Mouse (Mus musculus): ENCODE results near the gene Cuta. TPM values are rescaled to one million over a fixed set of nuclear protein-coding genes. Genes with fewer than 3 reads are reported as not detected.

Cuta gene
- polyA plus RNA-seq, 1 experiment from 2014 or later: 182 TPM

DNA sequence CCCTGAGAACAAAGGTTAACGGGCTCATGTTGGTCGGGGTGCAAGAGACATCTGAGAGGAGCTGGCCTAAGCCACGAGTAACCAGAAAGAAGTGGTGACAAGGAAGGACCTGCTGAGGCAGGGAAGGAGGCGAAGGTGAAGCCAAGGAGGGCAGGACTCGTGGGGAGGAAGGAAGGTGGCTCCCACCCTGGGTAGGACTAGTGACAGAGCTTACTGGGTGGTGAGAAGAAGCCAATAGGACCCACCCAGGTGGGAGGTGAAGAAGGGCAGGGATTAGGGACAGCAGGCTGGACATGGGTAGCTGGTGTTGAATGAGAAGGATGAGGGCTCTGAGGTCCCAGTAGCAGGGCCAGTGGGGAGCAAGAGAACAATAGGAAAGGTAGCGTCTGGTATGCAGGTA is 13.8 kb upstream of the Cuta start:
- Histone ChIP-seq H3K36me3 (peaks cover 28% of the 10 kb centered on the region), H3K27me3 (0 out of 2 replicates have a peak, but pooled peaks cover 4% of the 10 kb centered on the region), H3K4me3 (no peak overlapping the region), H3K4me1 (peaks cover 54% of the 10 kb centered on the region), H3K4me2 (peak overlapping the region; percentile 76; the same call in 1 of the 2 replicates), H3K27ac (no peak overlapping the region), H3K9ac (no peak overlapping the region; the same call in 1 of the 2 replicates), H3K9me3 (no peaks in the 10 kb centered on the region)
- 36% methylated on average over 6 of the region's 6 CpGs for WGBS
- no peak for ATAC-seq (ENCODE audit: borderline replicate concordance, extremely low read depth, low FRiP score, low TSS enrichment)

DNA sequence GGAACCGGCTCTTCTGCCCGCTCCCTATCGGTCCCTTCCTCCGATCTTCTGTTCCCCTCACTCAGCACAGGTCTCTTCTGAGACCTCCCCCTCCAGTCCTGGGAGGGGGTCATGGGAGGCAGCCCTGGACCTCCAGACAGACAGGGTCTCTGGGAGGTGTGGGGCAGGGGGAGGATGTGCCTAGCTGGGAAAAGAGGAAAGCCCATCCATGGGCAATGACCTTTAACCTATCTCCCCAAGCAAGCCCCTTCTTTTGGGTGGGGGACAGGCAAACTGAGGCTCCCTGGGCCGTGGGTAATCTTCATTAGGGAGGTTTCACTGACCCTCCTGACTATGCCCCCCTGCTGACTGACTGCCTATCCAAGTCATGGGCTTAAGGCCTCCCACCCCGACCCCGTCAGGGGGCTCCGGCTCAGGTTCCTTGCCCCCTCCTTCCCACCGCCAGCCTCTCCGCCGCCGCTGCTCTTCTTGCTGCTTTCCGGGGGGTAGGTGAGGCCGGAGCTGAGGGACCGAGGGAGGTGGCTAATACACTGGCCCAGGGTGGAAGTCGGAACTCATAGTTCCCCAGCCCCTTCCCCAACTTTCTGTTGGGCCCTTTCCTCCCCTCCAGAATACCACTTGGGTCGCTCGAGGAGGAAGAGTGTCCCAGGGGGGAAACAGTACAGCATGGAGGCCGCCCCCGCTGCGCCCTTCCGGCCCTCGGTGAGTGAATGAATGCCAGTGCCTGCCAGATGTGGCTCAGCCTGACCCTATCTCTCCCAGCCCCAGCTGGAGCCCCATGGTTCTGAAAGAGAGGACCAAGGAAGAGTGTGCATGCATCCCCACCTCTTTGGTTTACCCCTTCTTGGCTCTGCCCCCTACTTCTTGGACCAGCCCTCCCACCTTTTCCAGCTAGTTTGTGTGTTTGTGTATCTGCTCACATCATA is 12.8 kb upstream of the Cuta start:
- Histone ChIP-seq H3K4me1 (peaks cover 61% of the 10 kb centered on the region), H3K4me2 (peak overlapping the region; percentile 76), H3K36me3 (peaks cover 18% of the 10 kb centered on the region), H3K27me3 (0 out of 2 replicates have a peak, but pooled peaks cover 4% of the 10 kb centered on the region), H3K4me3 (peak overlapping the region; percentile 40), H3K9me3 (no peaks in the 10 kb centered on the region), H3K9ac (peak overlapping the region; percentile 29), H3K27ac (0 out of 2 replicates have a peak overlapping the region, but pooled peaks have one; percentile 24)
- WGBS: 10% methylated on average over 22 of the region's 23 CpGs
- peak; percentile 48; the same call in 1 of the 2 replicates for ATAC-seq (ENCODE audit: borderline replicate concordance, extremely low read depth, low FRiP score, low TSS enrichment)

DNA sequence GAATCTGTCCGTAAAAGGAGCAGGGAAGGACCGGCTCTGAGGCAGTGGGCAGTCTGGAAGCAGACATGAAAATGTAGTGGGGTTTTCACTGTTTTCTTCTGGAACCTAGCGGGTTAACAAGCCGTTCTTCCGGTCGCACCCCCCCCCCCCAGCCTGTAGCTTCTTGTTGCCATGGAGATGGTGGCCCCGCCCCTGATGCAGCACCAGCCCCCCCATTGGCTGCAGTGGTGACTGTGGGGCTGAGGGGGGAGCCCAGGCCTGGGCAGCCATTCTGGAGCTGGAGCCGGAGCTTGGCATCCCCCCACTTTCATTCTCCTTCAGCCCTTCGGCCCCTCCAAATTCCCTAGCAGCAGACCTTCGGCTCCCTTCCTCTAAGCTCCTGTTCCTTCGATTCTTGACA is 12.0 kb upstream of the Cuta start:
- ATAC-seq (ENCODE audit: borderline replicate concordance, extremely low read depth, low FRiP score, low TSS enrichment): peak; percentile 62; the same call in 1 of the 2 replicates
- Histone ChIP-seq H3K4me1 (peaks cover 69% of the 10 kb centered on the region), H3K36me3 (peaks cover 11% of the 10 kb centered on the region), H3K27ac (peak overlapping the region; percentile 46), H3K9ac (peak overlapping the region; percentile 33), H3K4me3 (peak overlapping the region; percentile 40), H3K27me3 (0 out of 2 replicates have a peak, but pooled peaks cover 4% of the 10 kb centered on the region), H3K9me3 (no peaks in the 10 kb centered on the region), H3K4me2 (peak overlapping the region; percentile 76)
- WGBS: 1% methylated on average over 11 of the region's 11 CpGs

DNA sequence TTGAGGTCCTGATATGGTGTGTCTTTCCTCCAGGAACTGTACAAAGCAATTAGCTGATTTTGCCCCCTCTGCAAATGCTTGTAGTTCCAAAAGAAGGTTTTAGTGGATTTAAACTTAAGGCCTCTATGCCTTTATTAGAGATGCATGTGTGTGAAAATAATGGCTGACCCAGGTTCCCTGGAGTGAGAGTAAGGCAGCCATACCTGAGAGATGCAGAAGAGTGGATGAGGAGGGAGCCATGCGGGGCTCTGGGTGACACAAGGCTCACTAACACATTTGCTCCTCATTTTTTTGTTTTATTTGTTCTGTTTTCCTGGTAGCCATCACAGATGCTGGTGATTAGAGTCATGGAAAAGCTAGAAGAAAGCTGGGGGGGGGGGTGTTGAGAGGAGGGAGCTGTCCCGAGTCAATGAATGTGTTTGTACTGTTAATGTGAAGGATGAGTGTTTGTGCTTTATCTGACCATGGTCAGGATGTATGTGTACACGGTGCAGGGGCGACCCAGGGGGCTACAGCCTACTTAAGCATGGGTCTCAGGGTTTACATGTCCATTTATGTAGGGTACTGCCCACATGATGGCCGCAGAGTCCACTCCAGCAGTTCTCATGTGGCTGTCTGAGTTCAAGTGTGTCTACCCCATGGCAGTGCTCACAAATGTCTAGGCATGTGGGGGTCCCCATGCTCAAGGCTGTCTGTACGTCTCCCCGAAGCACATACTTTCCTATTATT is 11.4 kb upstream of the Cuta start:
- Histone ChIP-seq H3K9me3 (no peaks in the 10 kb centered on the region), H3K9ac (peak overlapping the region; percentile 33), H3K4me3 (peak overlapping the region; percentile 40), H3K36me3 (peaks cover 9% of the 10 kb centered on the region), H3K4me1 (peaks cover 76% of the 10 kb centered on the region), H3K27ac (peak overlapping the region; percentile 46), H3K27me3 (0 out of 2 replicates have a peak, but pooled peaks cover 4% of the 10 kb centered on the region), H3K4me2 (peak overlapping the region; percentile 76)
- 17% methylated on average over 7 of the region's 7 CpGs for WGBS
- no peak for ATAC-seq (ENCODE audit: borderline replicate concordance, extremely low read depth, low FRiP score, low TSS enrichment)

DNA sequence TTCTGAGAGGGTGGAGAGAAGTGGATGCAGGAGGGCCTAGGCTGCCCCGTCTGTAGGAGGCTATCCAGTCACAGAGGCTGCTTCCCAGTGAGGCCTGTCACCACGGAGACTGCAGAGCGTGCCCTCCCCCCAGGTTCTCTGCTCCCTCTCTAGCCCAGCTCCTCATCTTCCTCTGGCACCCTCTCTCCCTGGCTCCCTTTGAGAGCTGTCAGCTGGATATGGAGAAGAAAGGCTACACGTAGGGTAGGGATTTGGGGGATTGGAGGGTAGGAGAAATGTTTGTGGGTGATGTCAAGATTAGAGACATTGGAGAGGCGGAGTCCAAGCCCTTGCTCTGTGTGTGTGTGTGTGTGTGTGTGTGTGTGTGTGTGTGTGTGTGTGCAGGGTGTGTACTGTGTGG is 10.5 kb upstream of the Cuta start:
- peak overlapping the region; percentile 75; the same call in 1 of the 2 replicates for H3K27ac ChIP-seq
- no peak overlapping the region; the same call in 1 of the 2 replicates for H3K9ac ChIP-seq
- peaks cover 76% of the 10 kb centered on the region for H3K4me1 ChIP-seq
- H3K27me3 ChIP-seq: 0 out of 2 replicates have a peak, but pooled peaks cover 4% of the 10 kb centered on the region
- no peaks in the 10 kb centered on the region for H3K9me3 ChIP-seq
- peak overlapping the region; percentile 79; the same call in 1 of the 2 replicates for H3K4me3 ChIP-seq
- 43% methylated on average over 5 of the region's 5 CpGs for WGBS
- H3K4me2 ChIP-seq: peak overlapping the region; percentile 98
- ATAC-seq (ENCODE audit: borderline replicate concordance, extremely low read depth, low FRiP score, low TSS enrichment): no peak
- peaks cover 2% of the 10 kb centered on the region; the same call in 1 of the 2 replicates for H3K36me3 ChIP-seq

DNA sequence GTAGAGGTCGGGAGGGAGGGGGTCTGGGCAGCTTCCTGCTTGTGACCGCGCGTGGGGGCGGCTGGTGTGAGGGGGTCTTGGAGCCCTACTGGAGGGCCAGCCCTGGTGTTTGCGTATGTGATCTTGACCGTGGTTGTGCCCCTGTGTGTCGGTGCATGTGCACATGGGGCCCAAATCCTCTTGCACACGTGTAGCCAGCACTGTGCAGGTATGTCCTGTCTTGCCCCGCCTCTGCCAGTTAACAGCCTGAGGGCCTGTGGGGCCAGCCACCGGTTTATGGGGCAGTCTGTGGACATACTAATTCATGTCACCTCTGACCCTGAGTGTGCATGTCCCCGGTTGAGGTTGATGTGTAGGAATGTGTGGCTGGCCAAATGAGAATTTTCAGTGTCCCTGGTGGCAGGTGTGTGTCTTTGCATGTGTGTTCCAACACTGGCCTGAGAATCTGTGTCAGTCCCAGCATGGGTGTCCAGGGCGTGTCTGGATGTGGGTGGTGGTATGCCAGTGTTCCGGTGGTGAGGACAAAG is 9.7 kb upstream of the Cuta start:
- H3K4me3 ChIP-seq: peak overlapping the region; percentile 79
- ATAC-seq (ENCODE audit: borderline replicate concordance, extremely low read depth, low FRiP score, low TSS enrichment): no peak
- peak overlapping the region; percentile 64 for H3K9ac ChIP-seq
- 0 out of 2 replicates have a peak, but pooled peaks cover 4% of the 10 kb centered on the region for H3K27me3 ChIP-seq
- H3K9me3 ChIP-seq: no peaks in the 10 kb centered on the region
- no peaks in the 10 kb centered on the region for H3K36me3 ChIP-seq
- peak overlapping the region; percentile 75 for H3K27ac ChIP-seq
- peaks cover 76% of the 10 kb centered on the region for H3K4me1 ChIP-seq
- peak overlapping the region; percentile 98 for H3K4me2 ChIP-seq
- 8% methylated on average over 13 of the region's 14 CpGs for WGBS

DNA sequence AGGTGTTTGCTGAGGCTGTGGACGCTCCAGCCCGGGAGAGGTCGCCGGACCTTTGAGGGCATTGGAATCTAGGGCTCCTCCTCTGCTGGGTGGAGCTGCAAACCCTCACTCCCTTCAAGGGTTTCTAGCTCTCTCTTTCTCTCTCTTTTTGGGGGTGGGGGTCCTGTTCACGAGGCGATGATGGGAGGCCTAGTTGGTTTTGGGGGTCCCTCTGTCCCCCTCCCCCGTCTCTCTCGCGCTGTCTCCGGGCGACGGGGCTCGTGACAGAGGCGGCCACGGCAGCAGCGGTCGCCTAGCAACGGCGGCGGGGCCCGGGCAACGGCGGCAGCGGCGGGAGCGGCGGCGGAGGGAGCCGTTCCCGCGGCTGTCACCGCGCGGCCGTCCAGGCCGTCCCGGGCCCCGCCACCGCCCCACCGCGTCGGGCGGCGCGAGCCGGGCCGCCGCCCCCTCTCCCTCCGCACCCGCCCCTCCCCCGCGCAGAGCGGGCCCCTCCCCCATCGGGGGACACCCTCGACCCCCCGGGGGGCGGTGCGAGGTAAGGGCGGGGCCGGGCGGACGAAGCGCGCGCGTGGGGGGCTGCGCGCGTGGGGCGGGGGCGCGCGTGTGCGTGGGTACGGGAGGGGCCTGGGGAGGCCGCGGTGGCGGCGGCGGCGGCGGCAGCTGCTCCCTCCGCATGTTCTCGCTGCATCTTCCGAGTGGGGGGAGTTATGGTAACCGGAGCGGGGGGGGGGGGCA is 9.1 kb upstream of the Cuta start:
- Histone ChIP-seq H3K27ac (peak overlapping the region; percentile 75), H3K9me3 (no peaks in the 10 kb centered on the region), H3K36me3 (no peaks in the 10 kb centered on the region), H3K4me3 (peak overlapping the region; percentile 79), H3K9ac (peak overlapping the region; percentile 64), H3K4me1 (peaks cover 70% of the 10 kb centered on the region), H3K27me3 (0 out of 2 replicates have a peak, but pooled peaks cover 4% of the 10 kb centered on the region), H3K4me2 (peak overlapping the region; percentile 98)
- ATAC-seq (ENCODE audit: borderline replicate concordance, extremely low read depth, low FRiP score, low TSS enrichment): no peak
- WGBS: under 1% methylated on average over 51 of the region's 87 CpGs

DNA sequence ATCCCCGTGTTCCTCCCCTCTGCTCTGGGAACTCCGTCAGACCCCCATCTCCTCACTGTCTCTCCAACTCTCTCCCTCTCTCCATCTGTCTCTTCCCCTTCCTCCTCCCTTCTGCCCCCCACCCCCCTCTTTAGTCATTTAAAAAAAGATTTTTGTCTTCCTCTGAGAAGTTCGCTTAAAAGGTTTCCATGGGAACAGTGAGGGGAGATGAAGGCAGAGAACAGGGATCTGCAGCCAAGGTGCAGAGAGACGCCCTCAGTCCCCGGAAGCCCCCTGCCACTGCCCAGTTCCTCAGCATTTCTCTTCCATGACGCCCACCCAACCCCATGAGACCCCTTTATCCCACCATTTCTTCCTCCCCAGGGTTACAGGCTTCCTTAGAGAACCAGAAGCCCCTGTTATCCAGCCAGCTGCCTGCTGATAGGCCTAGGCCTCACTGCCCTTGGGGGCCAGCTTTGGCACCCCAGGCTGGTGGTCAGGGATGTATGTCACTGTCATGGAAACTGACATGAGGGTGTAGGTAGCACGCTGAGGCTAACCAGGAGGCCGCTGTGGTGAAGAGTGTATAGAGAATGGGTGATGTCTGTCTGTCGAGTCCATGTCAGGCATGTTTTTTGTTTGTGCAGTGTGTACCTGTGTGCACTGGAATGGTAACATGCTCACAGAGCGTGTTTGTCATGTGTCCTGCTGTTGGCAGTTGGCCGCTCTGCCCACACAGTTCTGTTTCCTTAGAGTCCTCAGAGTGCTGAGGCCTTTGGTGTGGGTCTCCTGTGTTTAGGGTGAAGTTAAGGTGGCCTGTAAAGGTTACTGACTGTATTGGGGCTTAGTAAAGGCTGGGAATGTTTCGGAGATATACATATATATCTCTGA is 8.1 kb upstream of the Cuta start:
- Histone ChIP-seq H3K9me3 (no peaks in the 10 kb centered on the region), H3K27me3 (no peaks in the 10 kb centered on the region), H3K4me3 (peak overlapping the region; percentile 46; the same call in 1 of the 2 replicates), H3K9ac (peak overlapping the region; percentile 63; the same call in 1 of the 2 replicates), H3K4me1 (peaks cover 60% of the 10 kb centered on the region), H3K36me3 (no peaks in the 10 kb centered on the region), H3K27ac (peak overlapping the region; percentile 62; the same call in 1 of the 2 replicates), H3K4me2 (peak overlapping the region; percentile 87)
- no peak for ATAC-seq (ENCODE audit: borderline replicate concordance, extremely low read depth, low FRiP score, low TSS enrichment)
- WGBS: 52% methylated on average over 12 of the region's 12 CpGs

DNA sequence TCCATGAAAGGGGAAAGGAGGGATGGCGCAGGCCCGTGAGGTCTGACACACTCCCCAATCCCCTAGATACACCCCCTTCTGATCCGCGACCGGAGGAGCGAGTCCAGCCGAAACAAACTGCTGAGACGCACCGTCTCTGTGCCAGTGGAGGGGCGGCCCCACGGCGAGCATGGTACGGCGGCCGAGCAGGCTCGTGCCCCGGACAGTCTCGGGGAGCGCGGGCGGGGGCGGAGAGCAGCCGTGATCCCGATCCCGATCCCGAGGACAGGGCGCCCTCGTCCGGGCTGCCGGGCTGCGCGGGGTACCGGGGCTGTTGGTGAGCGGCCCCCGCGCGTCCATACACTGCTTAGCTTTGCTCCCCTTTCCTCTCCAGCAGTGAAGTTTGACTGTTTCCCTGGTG is 7.2 kb upstream of the Cuta start:
- WGBS: 2% methylated on average over 37 of the region's 37 CpGs
- no peaks in the 10 kb centered on the region for H3K36me3 ChIP-seq
- H3K9ac ChIP-seq: peak overlapping the region; percentile 63
- H3K4me2 ChIP-seq: peak overlapping the region; percentile 87
- ATAC-seq (ENCODE audit: borderline replicate concordance, extremely low read depth, low FRiP score, low TSS enrichment): peak; percentile 44
- peaks cover 51% of the 10 kb centered on the region for H3K4me1 ChIP-seq
- H3K9me3 ChIP-seq: no peaks in the 10 kb centered on the region
- H3K27me3 ChIP-seq: no peaks in the 10 kb centered on the region
- H3K4me3 ChIP-seq: peak overlapping the region; percentile 46
- peak overlapping the region; percentile 62 for H3K27ac ChIP-seq

DNA sequence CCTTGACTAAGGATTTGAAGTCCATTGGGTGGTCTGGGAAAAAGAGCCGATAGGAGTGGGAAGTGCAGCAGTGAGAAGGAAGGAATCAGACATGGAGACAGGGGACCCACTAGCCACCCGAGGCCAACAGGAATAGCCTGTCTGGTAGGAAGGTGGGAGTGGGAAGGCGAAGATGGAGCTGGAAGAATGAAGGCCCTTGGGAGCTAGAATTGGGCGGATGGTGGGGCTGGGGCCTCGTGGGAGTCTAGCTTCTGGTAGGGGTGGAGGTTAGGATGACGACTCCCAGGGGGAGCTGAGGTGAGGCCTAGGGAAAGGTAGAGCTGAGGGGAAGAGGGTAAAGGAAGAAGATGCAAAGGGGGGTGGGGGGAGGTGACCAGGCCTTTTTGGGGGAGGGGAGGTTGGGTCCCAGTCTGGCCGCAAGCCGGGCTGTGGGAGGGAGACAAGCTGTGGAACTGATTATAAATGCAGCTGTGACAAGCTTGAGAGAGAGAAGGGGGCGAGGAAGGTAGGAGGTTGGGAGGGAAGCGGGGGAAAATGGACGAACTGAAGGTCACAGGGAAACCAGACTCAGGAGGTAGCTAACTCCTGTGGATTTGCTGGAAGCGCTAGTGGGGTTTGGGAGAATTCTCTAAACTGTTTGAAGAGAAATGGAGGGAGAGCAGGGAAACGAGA is 6.6 kb upstream of the Cuta start:
- WGBS: 34% methylated on average over 13 of the region's 13 CpGs
- H3K36me3 ChIP-seq: no peaks in the 10 kb centered on the region
- peak overlapping the region; percentile 87 for H3K4me2 ChIP-seq
- peak overlapping the region; percentile 63 for H3K9ac ChIP-seq
- ATAC-seq (ENCODE audit: borderline replicate concordance, extremely low read depth, low FRiP score, low TSS enrichment): no peak
- peak overlapping the region; percentile 62 for H3K27ac ChIP-seq
- peak overlapping the region; percentile 46 for H3K4me3 ChIP-seq
- H3K4me1 ChIP-seq: peaks cover 46% of the 10 kb centered on the region
- no peaks in the 10 kb centered on the region for H3K9me3 ChIP-seq
- H3K27me3 ChIP-seq: no peaks in the 10 kb centered on the region

All from lung, embryonic 15.5 days (tissue).